In the genomic region with DNA sequence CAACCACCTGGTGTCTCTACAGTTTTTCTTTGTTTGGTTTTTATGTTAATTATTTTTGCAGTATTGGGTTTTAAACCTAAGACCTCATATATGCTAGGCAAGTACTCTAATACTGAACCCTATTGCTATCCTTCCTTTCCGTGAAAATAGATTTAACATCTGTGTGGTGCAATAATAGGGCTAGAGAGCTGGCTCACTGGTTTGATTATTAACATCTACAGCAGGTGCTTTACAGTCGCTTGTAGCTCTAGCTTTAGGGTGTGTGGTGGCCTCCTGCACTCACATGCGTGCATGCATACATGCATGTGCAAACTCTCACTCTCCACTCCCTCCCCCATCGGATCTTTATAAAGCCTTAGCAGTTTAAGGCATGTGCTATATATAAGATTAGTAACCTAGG, we compare ENCODE assay signal across 13 mouse cellular contexts.
"Had no signal": no experiment of that assay in that cellular context is flagged by ENCODE, and none has a peak within 500 bp of the region (broad histone marks: within the 10 kb centered on the region; RNA-seq: fewer than 3 reads in every experiment).

No protein-coding gene starts in this region.

- H3K9ac ChIP-seq: kidney, embryonic 15.5 days; limb, embryonic 13.5 days; liver, embryonic 12.5 days; liver, embryonic 15.5 days had no signal

- H3K9me3 ChIP-seq: liver, embryonic 15.5 days had no signal

- DNase-seq: layer of hippocampus, adult 9-11 months; lung, adult 2 months; lung, postnatal 14 days; lung, postnatal 4 days; midbrain, embryonic 14.5 days; thymus, postnatal 25 days had no signal

- H3K4me3 ChIP-seq: kidney, embryonic 15.5 days; layer of hippocampus, adult 2 months; limb, embryonic 10.5 days; limb, embryonic 13.5 days; liver, embryonic 12.5 days; liver, embryonic 15.5 days had no signal

- H3K4me2 ChIP-seq: kidney, embryonic 15.5 days; limb, embryonic 13.5 days; liver, embryonic 12.5 days; liver, embryonic 15.5 days; midbrain, embryonic 11.5 days had no signal

- H3K4me1 ChIP-seq: limb, embryonic 13.5 days had no signal

- ATAC-seq: liver, embryonic 12.5 days had no signal

- H3K27ac ChIP-seq: layer of hippocampus, adult 2 months; limb, embryonic 10.5 days; limb, embryonic 13.5 days; liver, embryonic 15.5 days had no signal

- H3K27me3 ChIP-seq: kidney, embryonic 15.5 days; limb, embryonic 13.5 days; liver, embryonic 12.5 days; liver, embryonic 15.5 days had no signal
